Mouse (Mus musculus) heart, postnatal 0 days (tissue): ENCODE results near the gene Fndc11.

Experiments
- CTCF ChIP-seq: IDR thresholded peaks from 2 replicates; pipeline ENCODE4 v1.5.1; 2016; ENCODE audit warnings: antibody characterized with exemption, control low read depth, low read depth
- EP300 ChIP-seq: IDR thresholded peaks from 2 replicates; pipeline ENCODE4 v1.6.1; 2016; ENCODE audit warnings: antibody characterized with exemption, low read depth

DNA sequence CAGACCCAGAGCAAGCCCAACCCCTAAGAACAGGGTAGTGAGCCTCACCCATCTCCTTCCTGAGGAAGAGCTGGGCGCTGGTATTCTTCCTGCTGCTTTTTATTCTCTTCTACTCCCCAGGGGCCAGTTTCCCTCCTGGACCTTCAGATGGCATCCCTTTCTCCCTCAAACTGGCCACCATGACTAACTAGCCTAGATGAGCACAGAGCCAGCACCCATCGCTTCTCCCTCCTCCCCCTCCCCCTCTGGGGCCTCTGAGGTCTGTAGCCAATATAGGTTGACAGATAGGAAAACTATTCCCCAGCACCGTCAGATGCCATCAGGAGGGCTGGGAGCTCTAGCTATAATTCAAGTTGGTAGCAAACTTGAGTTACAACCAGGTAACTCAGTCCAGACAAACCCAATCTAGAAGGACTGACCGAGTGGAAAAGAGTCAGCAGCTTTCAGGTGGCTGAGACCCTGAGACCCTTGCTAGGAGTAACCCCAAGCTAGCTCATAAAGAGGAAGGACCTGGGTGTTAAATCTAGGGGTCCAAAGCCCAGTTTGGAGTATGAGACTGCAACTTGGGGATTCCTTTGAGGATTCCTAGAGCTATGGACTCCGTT, 830 bp upstream of the Fndc11 start:
- TF ChIP-seq CTCF, result no peak
- TF ChIP-seq EP300, result no peak
